Mouse (Mus musculus): ENCODE data around the gene Trim9.

Trim9 gene

DNA sequence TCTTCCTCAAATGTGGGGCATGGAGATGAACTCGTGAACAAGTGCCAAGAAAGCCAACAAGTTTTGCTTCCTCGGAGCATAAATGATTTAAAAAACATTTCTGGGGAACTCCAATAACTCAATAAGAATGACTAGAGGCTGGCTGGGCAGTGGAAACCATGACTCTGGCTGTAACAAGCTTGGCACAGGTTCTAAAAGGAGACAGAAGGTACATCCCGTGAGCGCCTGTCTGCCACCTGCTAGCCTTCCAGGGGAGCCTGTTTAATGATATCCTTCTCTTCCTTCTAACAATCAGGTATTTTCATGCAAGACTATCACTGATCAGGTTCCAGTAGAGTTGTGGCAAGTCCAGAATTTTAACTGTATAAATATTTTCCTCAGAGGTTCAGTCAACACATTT is 134.9 kb downstream of the Trim9 start:
- DNase-seq (ENCODE audit: low read depth): no peak

DNA sequence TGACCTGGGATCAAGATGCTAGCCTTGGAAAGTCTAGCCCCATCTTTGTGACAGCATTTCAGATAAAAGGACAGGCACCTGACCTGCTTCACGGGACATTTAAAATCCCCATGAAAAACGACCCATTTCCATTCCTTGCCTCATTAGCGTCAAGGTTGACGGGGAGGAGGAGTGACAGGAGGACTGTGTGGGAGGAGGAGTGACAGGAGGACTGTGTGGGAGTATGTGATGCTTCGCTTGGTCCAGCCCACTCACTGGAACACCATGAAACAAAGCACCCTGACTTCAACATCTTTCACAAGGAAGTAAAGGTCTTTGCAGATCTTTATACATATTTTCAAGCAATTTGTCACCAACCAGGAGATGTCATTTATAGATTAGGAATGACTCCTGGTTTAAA is 139.2 kb downstream of the Trim9 start:
- no peak for DNase-seq (ENCODE audit: low read depth)

DNA sequence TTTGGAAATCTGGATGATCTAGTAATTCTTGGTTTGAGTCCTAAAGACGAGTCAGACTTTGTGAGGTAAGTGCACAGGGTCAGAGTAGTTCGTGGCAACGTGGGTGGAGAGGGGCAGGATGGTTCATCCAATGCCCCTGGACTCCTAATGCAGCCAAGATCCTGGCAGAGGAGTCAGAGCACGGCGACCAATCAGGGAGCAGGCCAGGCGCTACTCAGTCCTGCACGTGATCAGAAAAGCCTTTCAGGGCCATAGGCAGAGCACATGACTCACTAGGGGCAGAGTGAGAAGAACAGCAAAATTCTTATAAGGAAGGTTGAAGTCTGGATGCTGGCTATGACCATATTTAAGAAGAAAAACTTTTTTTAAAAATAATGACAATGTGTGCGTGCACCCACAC is 143.0 kb downstream of the Trim9 start:
- peak; percentile 30 for DNase-seq (ENCODE audit: low read depth)

DNA sequence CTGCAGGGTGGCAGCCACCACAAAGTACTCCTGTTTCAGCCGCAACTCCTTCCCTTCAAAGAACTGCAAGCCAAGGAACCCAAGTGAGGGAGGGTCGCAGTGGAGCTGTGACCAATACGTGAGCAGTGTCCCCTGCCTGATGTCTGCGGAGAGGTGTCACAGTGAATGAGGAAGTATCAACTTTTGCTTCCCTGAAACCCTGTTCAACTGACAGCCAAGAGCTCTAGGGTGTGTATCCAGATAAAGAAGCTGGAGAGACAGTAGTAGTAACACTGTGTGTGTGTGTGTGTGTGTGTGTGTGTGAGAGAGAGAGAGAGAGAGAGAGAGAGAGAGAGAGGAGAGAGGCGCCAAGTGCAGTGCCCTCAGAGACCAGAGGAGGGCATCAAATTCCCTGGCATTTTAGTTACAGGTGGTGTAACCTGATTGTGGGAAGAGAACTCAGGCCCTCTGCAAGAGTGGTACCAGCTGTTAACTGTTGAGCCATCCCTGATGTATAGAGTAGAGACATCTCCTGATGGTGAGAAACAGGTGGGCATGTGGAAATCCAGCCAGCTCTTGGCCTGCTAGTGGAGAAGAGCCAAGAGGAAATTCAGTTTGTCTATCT is 145.4 kb downstream of the Trim9 start:
- peak; percentile 20 for DNase-seq (ENCODE audit: low read depth)

DNA sequence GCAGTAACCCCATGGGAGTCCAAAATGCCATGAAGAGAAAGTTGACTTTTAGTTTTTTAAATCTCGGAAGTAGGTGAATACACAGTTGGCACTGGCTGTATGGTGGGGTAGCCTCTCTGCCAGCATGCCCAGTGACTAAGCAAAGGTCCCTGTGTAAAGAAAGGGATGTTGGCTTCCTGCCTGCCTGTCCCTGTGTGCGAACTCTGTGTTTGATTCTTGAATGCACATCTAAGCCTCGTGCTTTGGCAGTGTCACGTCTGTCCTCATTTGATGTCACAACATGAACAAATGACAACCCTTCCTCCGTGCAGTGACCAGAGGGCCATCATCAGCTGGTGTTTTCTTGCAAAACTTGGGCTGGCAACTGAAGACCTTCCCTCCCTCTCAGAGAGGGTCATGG is 151.1 kb downstream of the Trim9 start:
- peak; percentile 41 for DNase-seq (ENCODE audit: low read depth)

DNA sequence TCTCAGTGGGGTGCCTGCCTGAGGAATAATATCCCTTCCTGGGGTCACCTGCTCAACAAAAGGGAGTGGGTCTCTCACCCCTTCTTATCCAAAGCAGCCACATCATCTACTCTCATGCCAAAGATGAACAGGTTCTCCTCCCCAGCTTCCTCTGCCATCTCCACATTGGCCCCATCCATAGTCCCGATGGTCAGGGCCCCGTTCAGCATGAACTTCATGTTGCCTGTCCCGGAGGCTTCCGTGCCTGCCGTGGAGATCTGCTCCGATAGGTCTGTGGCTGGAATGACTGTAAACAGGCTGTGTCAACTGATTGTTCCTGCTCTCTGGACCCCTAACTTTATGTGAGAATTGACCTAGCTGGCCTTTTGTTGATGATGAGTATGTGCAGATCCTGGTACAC is 152.0 kb downstream of the Trim9 start:
- DNase-seq (ENCODE audit: low read depth): no peak

All from 416B (cell line).